Mouse (Mus musculus) thymus, postnatal 36 days (tissue): ENCODE data around the gene Gm10322.

ENCODE experiments used
- DNase-seq, 2 experiments: peaks; one replicate each; pipeline ENCODE4 v3.0.0; 2022; ENCODE audit warnings: mixed read lengths in 2 of 2

Gene Gm10322

GRCm38 (mm10) chr10:59615981-59616520, at the start of gene Gm10322:
Gene Gm10322, plus strand, starts transcription at chr10:59616063.
- peak; percentile 72 to 77 for DNase-seq

- no peak for DNase-seq
These were observed 48.9 kb upstream of the Gm10322 start for GRCm38 (mm10) chr10:59566968-59567367.

- no peak for DNase-seq
These were observed 47.0 kb upstream of the Gm10322 start for GRCm38 (mm10) chr10:59568665-59569480.

- no peak for DNase-seq
These were observed 46.4 kb upstream of the Gm10322 start for GRCm38 (mm10) chr10:59569481-59569869.

GRCm38 (mm10) chr10:59570360-59570759, 45.5 kb upstream of the Gm10322 start:
- DNase-seq, result no peak

- DNase-seq, result peak; percentile 14 to 47
These were observed 45.1 kb upstream of the Gm10322 start for GRCm38 (mm10) chr10:59570780-59571179.

- DNase-seq, result no peak
These were observed 44.6 kb upstream of the Gm10322 start for GRCm38 (mm10) chr10:59571273-59571672.

- no peak for DNase-seq
These were observed 43.9 kb upstream of the Gm10322 start for GRCm38 (mm10) chr10:59571964-59572363.

- DNase-seq, result no peak
These were observed 39.6 kb upstream of the Gm10322 start for GRCm38 (mm10) chr10:59576305-59576704.

GRCm38 (mm10) chr10:59577871-59578801, 37.7 kb upstream of the Gm10322 start:
- peak in 1 of 2 experiments; percentile 18 for DNase-seq

GRCm38 (mm10) chr10:59579645-59580044, 36.2 kb upstream of the Gm10322 start:
- no peak for DNase-seq

GRCm38 (mm10) chr10:59580593-59581149, 35.2 kb upstream of the Gm10322 start:
- no peak for DNase-seq

- DNase-seq, result no peak
These were observed 33.9 kb upstream of the Gm10322 start for GRCm38 (mm10) chr10:59581826-59582543.

GRCm38 (mm10) chr10:59585621-59586020, 30.2 kb upstream of the Gm10322 start:
- DNase-seq, result no peak

- no peak for DNase-seq
These were observed 29.0 kb upstream of the Gm10322 start for GRCm38 (mm10) chr10:59586821-59587220.

GRCm38 (mm10) chr10:59588135-59588534, 27.7 kb upstream of the Gm10322 start:
- DNase-seq, result no peak

GRCm38 (mm10) chr10:59589420-59589819, 26.4 kb upstream of the Gm10322 start:
- DNase-seq, result peak; percentile 51 to 65

GRCm38 (mm10) chr10:59589856-59590255, 26.0 kb upstream of the Gm10322 start:
- DNase-seq, result peak in 1 of 2 experiments; percentile 26

- no peak for DNase-seq
These were observed 25.3 kb upstream of the Gm10322 start for GRCm38 (mm10) chr10:59590606-59591005.

GRCm38 (mm10) chr10:59593826-59594570, 21.9 kb upstream of the Gm10322 start:
- no peak for DNase-seq

GRCm38 (mm10) chr10:59600516-59600915, 15.3 kb upstream of the Gm10322 start:
- no peak for DNase-seq
